Mouse (Mus musculus) embryo, embryonic 11.5 days (tissue): ENCODE data around the gene Gm14597.
"Not testable (repeated sequence)": the region's sequence is repeated elsewhere in the genome, so short reads cannot be mapped to it uniquely, and the experiment has no call there.

Experiments used
- DNase-seq: peaks from one replicate; pipeline ENCODE4 v3.0.0-alpha.2; 2012; ENCODE audit warnings: low read depth, low spot score

Gm14597 gene

GRCm38 (mm10) chrX:53608879-53609278, at the start of gene Gm14597:
Gene Gm14597, minus strand, starts transcription at chrX:53608979.
- DNase-seq = not testable (repeated sequence)

GRCm38 (mm10) chrX:53652917-53653316, 44.1 kb upstream of the Gm14597 start:
- not testable (repeated sequence) for DNase-seq

GRCm38 (mm10) chrX:53645885-53646284, 37.1 kb upstream of the Gm14597 start:
- no peak for DNase-seq

GRCm38 (mm10) chrX:53642980-53643961, 34.5 kb upstream of the Gm14597 start, which contains the start of gene Rtl8a:
Gene Rtl8a, minus strand, starts transcription at chrX:53643682.
- DNase-seq = peak; percentile 63

GRCm38 (mm10) chrX:53642604-53642979, 33.8 kb upstream of the Gm14597 start:
- not testable (repeated sequence) for DNase-seq

GRCm38 (mm10) chrX:53638107-53638506, 29.3 kb upstream of the Gm14597 start:
- not testable (repeated sequence) for DNase-seq

- DNase-seq = not testable (repeated sequence)
Observed at GRCm38 (mm10) chrX:53611395-53611794, 2.6 kb upstream of the Gm14597 start.

- peak; percentile 41 for DNase-seq
Observed at GRCm38 (mm10) chrX:53610571-53610970, 1.8 kb upstream of the Gm14597 start.

GRCm38 (mm10) chrX:53608122-53608813, 511 bp downstream of the Gm14597 start:
- DNase-seq = no peak

GRCm38 (mm10) chrX:53607242-53608121, 1.3 kb downstream of the Gm14597 start, which contains the start of gene Rtl8c:
Gene Rtl8c, plus strand, starts transcription at chrX:53608032.
- peak; percentile 32 for DNase-seq

GRCm38 (mm10) chrX:53606176-53606575, 2.6 kb downstream of the Gm14597 start:
- DNase-seq = not testable (repeated sequence)

- DNase-seq = not testable (repeated sequence)
Observed at GRCm38 (mm10) chrX:53599993-53600392, 8.8 kb downstream of the Gm14597 start.

GRCm38 (mm10) chrX:53583404-53583803, 25.4 kb downstream of the Gm14597 start:
- DNase-seq = not testable (repeated sequence)

- DNase-seq = not testable (repeated sequence)
Observed at GRCm38 (mm10) chrX:53581407-53581806, 27.4 kb downstream of the Gm14597 start.

GRCm38 (mm10) chrX:53579311-53579710, 29.5 kb downstream of the Gm14597 start:
- DNase-seq = no peak
